Mouse (Mus musculus): ENCODE results near the gene Tmem248.

- no peak for TF ChIP-seq CTCF (IDR thresholded peaks at IDR 0.05; ENCODE audit: insufficient read depth, low read length)
- TF ChIP-seq POLR2A (IDR thresholded peaks at IDR 0.05; ENCODE audit: borderline replicate concordance, extremely low read depth, low read depth, low read length) = peak; percentile 75; the same call in 1 of the 2 replicates
Observed at GRCm38 (mm10) chr5:130256678-130257271, 39.9 kb downstream of the Tmem248 start.

All from lung, adult 2 months (tissue).